Mouse (Mus musculus): Measurements from ENCODE around the gene Selp. TPM values are rescaled to one million over a fixed set of nuclear protein-coding genes. Genes with fewer than 3 reads are reported as not detected.

Selp gene
- total RNA-seq, 2 experiments from 2014 or later = 1.2 to 2.5 TPM

GRCm38 (mm10) chr1:164117869-164118268 lies 2.8 kb downstream of the Selp start:
- DNase-seq (ENCODE audit: low spot score in 2 of 2) = no peak

- no peak for DNase-seq (ENCODE audit: low spot score in 2 of 2)
Measured at GRCm38 (mm10) chr1:164119892-164120776, 5.1 kb downstream of the Selp start.

GRCm38 (mm10) chr1:164120777-164121158 lies 5.7 kb downstream of the Selp start:
- DNase-seq (ENCODE audit: low spot score in 2 of 2) = no peak

- no peak for DNase-seq (ENCODE audit: low spot score in 2 of 2)
Measured at GRCm38 (mm10) chr1:164123836-164124235, 8.8 kb downstream of the Selp start.

GRCm38 (mm10) chr1:164130013-164130412 lies 14.9 kb downstream of the Selp start:
- no peak for DNase-seq (ENCODE audit: low spot score in 2 of 2)

GRCm38 (mm10) chr1:164132609-164133008 lies 17.5 kb downstream of the Selp start:
- no peak for DNase-seq (ENCODE audit: low spot score in 2 of 2)

GRCm38 (mm10) chr1:164134101-164134500 lies 19.0 kb downstream of the Selp start:
- no peak for DNase-seq (ENCODE audit: low spot score in 2 of 2)

- no peak for DNase-seq (ENCODE audit: low spot score in 2 of 2)
Measured at GRCm38 (mm10) chr1:164135360-164135759, 20.3 kb downstream of the Selp start.

GRCm38 (mm10) chr1:164135960-164136359 lies 20.9 kb downstream of the Selp start:
- DNase-seq (ENCODE audit: low spot score in 2 of 2) = no peak

GRCm38 (mm10) chr1:164136636-164137035 lies 21.6 kb downstream of the Selp start:
- no peak for DNase-seq (ENCODE audit: low spot score in 2 of 2)

- peak; percentile 58 to 78 for DNase-seq (ENCODE audit: low spot score in 2 of 2)
Measured at GRCm38 (mm10) chr1:164138365-164139130, 23.5 kb downstream of the Selp start.

- DNase-seq (ENCODE audit: low spot score in 2 of 2) = no peak
Measured at GRCm38 (mm10) chr1:164139464-164139863, 24.4 kb downstream of the Selp start.

GRCm38 (mm10) chr1:164149083-164149482 lies 34.0 kb downstream of the Selp start:
- no peak for DNase-seq (ENCODE audit: low spot score in 2 of 2)

- DNase-seq (ENCODE audit: low spot score in 2 of 2) = no peak
Measured at GRCm38 (mm10) chr1:164151387-164152088, 36.5 kb downstream of the Selp start, which contains the start of gene F5. Gene F5, plus strand, starts transcription at chr1:164151838.

GRCm38 (mm10) chr1:164152836-164153235 lies 37.8 kb downstream of the Selp start:
- no peak for DNase-seq (ENCODE audit: low spot score in 2 of 2)

GRCm38 (mm10) chr1:164154983-164155382 lies 39.9 kb downstream of the Selp start:
- no peak for DNase-seq (ENCODE audit: low spot score in 2 of 2)

GRCm38 (mm10) chr1:164158571-164158970 lies 43.5 kb downstream of the Selp start:
- no peak for DNase-seq (ENCODE audit: low spot score in 2 of 2)

- DNase-seq (ENCODE audit: low spot score in 2 of 2) = no peak
Measured at GRCm38 (mm10) chr1:164159781-164160180, 44.7 kb downstream of the Selp start.

GRCm38 (mm10) chr1:164162745-164163144 lies 47.7 kb downstream of the Selp start:
- DNase-seq (ENCODE audit: low spot score in 2 of 2) = no peak

- DNase-seq (ENCODE audit: low spot score in 2 of 2) = no peak
Measured at GRCm38 (mm10) chr1:164168818-164169217, 53.8 kb downstream of the Selp start.

GRCm38 (mm10) chr1:164170434-164170833 lies 55.4 kb downstream of the Selp start:
- no peak for DNase-seq (ENCODE audit: low spot score in 2 of 2)

GRCm38 (mm10) chr1:164173145-164173544 lies 58.1 kb downstream of the Selp start:
- no peak for DNase-seq (ENCODE audit: low spot score in 2 of 2)

Data from adrenal gland, postnatal 4 days (tissue).